Mouse (Mus musculus) forebrain, postnatal 0 days (tissue): ENCODE results near the gene Acta1. TPM values are rescaled to one million over a fixed set of nuclear protein-coding genes. Genes with fewer than 3 reads are reported as not detected.

Experiments
- ATAC-seq: fragments of 200-750 bp; cut with Nextera tagmentation; 2 replicates; pipeline ENCODE4 v1.8.0; 2017; ENCODE audit warnings: mild to moderate bottlenecking, moderate library complexity
- DNase-seq: peaks from one replicate; pipeline ENCODE4 v3.0.0-alpha.2; 2015
- H3K27ac ChIP-seq: fragments of 300-500 bp; sonication (generic); 2 replicates; pipeline ENCODE4 v1.5.1; 2014; ENCODE audit warnings: low read depth, mild to moderate bottlenecking, antibody characterized with exemption, low read length, moderate library complexity, mixed read lengths
- H3K27me3 ChIP-seq: fragments of 300-500 bp; sonication (generic); 2 replicates; pipeline ENCODE4 v1.6.1; 2014; ENCODE audit warnings: mild to moderate bottlenecking, low read length, mixed read lengths; ENCODE audit not compliant: insufficient read depth
- H3K36me3 ChIP-seq: fragments of 300-500 bp; sonication (generic); 2 replicates; pipeline ENCODE4 v1.6.1; 2014; ENCODE audit warnings: mild to moderate bottlenecking, moderate library complexity; ENCODE audit not compliant: insufficient read depth
- H3K4me1 ChIP-seq: fragments of 300-500 bp; sonication (generic); 2 replicates; pipeline ENCODE4 v1.6.1; 2014; ENCODE audit warnings: antibody characterized with exemption; ENCODE audit not compliant: insufficient read depth
- H3K4me2 ChIP-seq: fragments of 300-500 bp; sonication (generic); 2 replicates; pipeline ENCODE4 v1.6.1; 2014; ENCODE audit warnings: low read depth, mild to moderate bottlenecking, moderate library complexity
- H3K4me3 ChIP-seq: fragments of 300-500 bp; sonication (generic); 2 replicates; pipeline ENCODE4 v1.5.1; 2014; ENCODE audit warnings: low read depth, low read length, mixed read lengths
- H3K9ac ChIP-seq: fragments of 300-500 bp; sonication (generic); 2 replicates; pipeline ENCODE4 v1.6.1; 2014; ENCODE audit warnings: mild to moderate bottlenecking
- H3K9me3 ChIP-seq: fragments of 300-500 bp; sonication (generic); 2 replicates; pipeline ENCODE4 v1.6.1; 2016; ENCODE audit warnings: low read length
- CTCF ChIP-seq: sonication (generic); IDR thresholded peaks from 2 replicates; pipeline ENCODE4 v1.5.1; 2016; ENCODE audit warnings: antibody characterized with exemption, control low read depth, low read depth
- WGBS: fragments of 180-500 bp; shearing (Covaris S2); extraction: QIAGEN DNeasy Blood & Tissue Kit; methylation state at CpG from one replicate; pipeline ENCODE4 v1.1.7; 2014; 5-methylcytosine and 5-hydroxymethylcytosine counted together
- polyA plus RNA-seq: library from polyadenylated mRNA; unstranded; fragments of >200 nt; fragmentation: Nextera tagmentation; extraction: Ambion mirVana; gene quantifications from 2 replicates; pipeline ENCODE4 v1.2.1, GENCODE M21; 2015
- total RNA-seq: library from RNA; depleted of rRNA; stranded (reverse); fragments of >200 nt; gene quantifications from 2 replicates; pipeline ENCODE4 v1.2.3, GENCODE M21; 2014

The Acta1 gene
- total and polyA plus RNA-seq, 2 experiments from 2014 or later, result 10.5 to 20.4 TPM

- no peak for TF ChIP-seq CTCF
- peaks cover 65% of the 10 kb centered on the region for H3K36me3 ChIP-seq
- no peak overlapping the region for H3K4me3 ChIP-seq
- no peaks in the 10 kb centered on the region for H3K9me3 ChIP-seq
- DNase-seq (no peak), ATAC-seq (no peak)
- H3K4me2 ChIP-seq, result no peak overlapping the region
- no peaks in the 10 kb centered on the region for H3K4me1 ChIP-seq
- H3K27ac ChIP-seq, result no peak overlapping the region
- no peaks in the 10 kb centered on the region for H3K27me3 ChIP-seq
- whole genome bisulfite sequencing, result 82% methylated on average over 7 of the region's 7 CpGs
- H3K9ac ChIP-seq, result no peak overlapping the region
These were observed 8.1 kb upstream of the Acta1 start for GRCm38 (mm10) chr8:123902653-123903052.

- peaks cover 43% of the 10 kb centered on the region for H3K36me3 ChIP-seq
These were observed 4.8 kb upstream of the Acta1 start for GRCm38 (mm10) chr8:123899366-123899765.

GRCm38 (mm10) chr8:123898576-123898975 lies 4.0 kb upstream of the Acta1 start:
- no peak overlapping the region for H3K4me3 ChIP-seq
- no peak overlapping the region for H3K4me2 ChIP-seq
- no peak overlapping the region for H3K9ac ChIP-seq
- H3K4me1 ChIP-seq, result no peaks in the 10 kb centered on the region
- ATAC-seq (no peak), DNase-seq (no peak)
- H3K27ac ChIP-seq, result no peak overlapping the region
- 85% methylated on average over 5 of the region's 5 CpGs for WGBS
- TF ChIP-seq CTCF, result no peak
- H3K27me3 ChIP-seq, result peaks cover 14% of the 10 kb centered on the region
- peaks cover 35% of the 10 kb centered on the region for H3K36me3 ChIP-seq
- no peaks in the 10 kb centered on the region for H3K9me3 ChIP-seq

More at GRCm38 (mm10) chr8:123899366-123899765, 4.8 kb upstream of the Acta1 start:
- Histone ChIP-seq H3K9ac (no peak overlapping the region), H3K27ac (no peak overlapping the region), H3K4me2 (no peak overlapping the region), H3K27me3 (peaks cover 8% of the 10 kb centered on the region), H3K4me3 (no peak overlapping the region), H3K9me3 (no peaks in the 10 kb centered on the region), H3K4me1 (no peaks in the 10 kb centered on the region)
- DNase-seq, result no peak
- ATAC-seq, result no peak
- WGBS, result 92% methylated on average over 7 of the region's 7 CpGs
- TF ChIP-seq CTCF, result no peak

GRCm38 (mm10) chr8:123896774-123897173 lies 2.2 kb upstream of the Acta1 start:
- DNase-seq, result no peak
- H3K27me3 ChIP-seq, result peaks cover 24% of the 10 kb centered on the region
- 49% methylated on average over 10 of the region's 10 CpGs for WGBS
- no peak overlapping the region for H3K9ac ChIP-seq
- H3K4me3 ChIP-seq, result no peak overlapping the region
- no peak overlapping the region for H3K27ac ChIP-seq
- no peak overlapping the region for H3K4me2 ChIP-seq
- no peaks in the 10 kb centered on the region for H3K9me3 ChIP-seq
- peaks cover 19% of the 10 kb centered on the region for H3K36me3 ChIP-seq
- ATAC-seq, result no peak
- TF ChIP-seq CTCF, result no peak
- peaks cover 6% of the 10 kb centered on the region; the same call in 1 of the 2 replicates for H3K4me1 ChIP-seq

- peaks cover 8% of the 10 kb centered on the region; the same call in 1 of the 2 replicates for H3K4me1 ChIP-seq
- H3K27me3 ChIP-seq, result peaks cover 24% of the 10 kb centered on the region
- ATAC-seq, result no peak
- TF ChIP-seq CTCF, result no peak
- H3K36me3 ChIP-seq, result peaks cover 15% of the 10 kb centered on the region
- no peak overlapping the region for H3K9ac ChIP-seq
- 63% methylated on average over 14 of the region's 14 CpGs for WGBS
- H3K4me2 ChIP-seq, result no peak overlapping the region
- H3K4me3 ChIP-seq, result no peak overlapping the region
- no peaks in the 10 kb centered on the region for H3K9me3 ChIP-seq
- no peak overlapping the region for H3K27ac ChIP-seq
- no peak for DNase-seq
These were observed 1.8 kb upstream of the Acta1 start for GRCm38 (mm10) chr8:123896366-123896761.

- Histone ChIP-seq H3K9ac (no peak overlapping the region), H3K4me1 (peaks cover 11% of the 10 kb centered on the region; the same call in 1 of the 2 replicates), H3K27ac (no peak overlapping the region), H3K36me3 (peaks cover 15% of the 10 kb centered on the region), H3K4me3 (no peak overlapping the region), H3K4me2 (no peak overlapping the region), H3K9me3 (no peaks in the 10 kb centered on the region), H3K27me3 (peaks cover 24% of the 10 kb centered on the region)
- no peak for ATAC-seq
- WGBS, result 65% methylated on average over 9 of the region's 9 CpGs
- TF ChIP-seq CTCF, result no peak
- no peak for DNase-seq
These were observed 1.3 kb upstream of the Acta1 start for GRCm38 (mm10) chr8:123895680-123896365.

- ATAC-seq, result no peak
- peaks cover 9% of the 10 kb centered on the region for H3K36me3 ChIP-seq
- no peak for DNase-seq
- H3K9ac ChIP-seq, result no peak overlapping the region
- WGBS, result 72% methylated on average over 4 of the region's 4 CpGs
- H3K4me3 ChIP-seq, result no peak overlapping the region
- H3K27me3 ChIP-seq, result peaks cover 24% of the 10 kb centered on the region
- H3K4me2 ChIP-seq, result no peak overlapping the region
- H3K27ac ChIP-seq, result no peak overlapping the region
- no peak for TF ChIP-seq CTCF
- peaks cover 11% of the 10 kb centered on the region; the same call in 1 of the 2 replicates for H3K4me1 ChIP-seq
- H3K9me3 ChIP-seq, result no peaks in the 10 kb centered on the region
These were observed 679 bp upstream of the Acta1 start for GRCm38 (mm10) chr8:123895230-123895629.
